Mouse (Mus musculus): Measurements from ENCODE around the gene C1qtnf12. TPM values are rescaled to one million over a fixed set of nuclear protein-coding genes. Genes with fewer than 3 reads are reported as not detected.
A peak's percentile ranks its signal among the peaks of the same experiment; 100 is the strongest.

Gene C1qtnf12
- total and polyA plus RNA-seq, 3 experiments: 1.8 to 2.9 TPM; not detected in 1

DNA sequence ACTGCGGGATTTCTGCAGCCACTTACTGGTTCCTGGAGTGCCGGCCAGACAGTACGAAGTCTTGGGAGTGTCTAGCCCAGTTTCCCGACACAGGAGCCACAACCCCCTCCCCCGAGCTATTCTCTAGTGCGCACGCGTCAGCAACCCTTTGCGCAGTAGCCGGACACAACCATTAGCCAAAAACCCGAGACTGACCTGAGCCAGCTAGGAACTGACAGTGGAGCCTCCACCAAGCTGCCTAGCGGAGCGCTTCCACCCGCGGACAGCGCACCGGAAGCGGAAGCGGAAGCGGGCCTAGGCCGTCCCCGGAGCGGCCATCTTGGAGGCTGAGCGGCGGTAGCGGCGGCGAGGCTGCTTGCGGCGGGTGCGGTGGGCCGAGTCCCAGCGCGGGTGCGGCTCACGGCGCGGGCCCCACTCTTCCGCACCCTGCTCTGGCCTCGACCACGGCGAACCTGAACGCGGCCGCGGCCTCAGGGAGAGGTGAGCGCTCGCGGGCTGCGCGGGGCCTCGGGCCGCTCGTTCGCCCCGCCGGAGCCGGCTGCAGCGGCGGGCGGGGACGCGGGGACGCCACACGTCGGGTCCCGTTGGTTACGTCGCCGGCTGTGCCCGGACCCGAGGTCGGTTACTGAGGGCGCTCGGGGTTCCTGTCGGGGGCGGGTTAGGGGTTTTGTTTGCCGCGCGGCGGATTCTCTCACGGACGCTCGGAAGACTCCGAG is 18.4 kb upstream of the C1qtnf12 start, which contains the start of gene Ube2j2 (continued):
- TF ChIP-seq UBTF (IDR thresholded peaks at IDR 0.05; ENCODE audit: borderline replicate concordance, insufficient read depth, low read depth, low read length): no peak
- no peak for TF ChIP-seq USF2 (IDR thresholded peaks at IDR 0.05; ENCODE audit: borderline replicate concordance in 1 of 2, insufficient read depth in 1 of 2, low read depth in 1 of 2, low read length in 2 of 2)
- TF ChIP-seq KAT2A (conservative IDR thresholded peaks at IDR 0.05; ENCODE audit: low read depth, low read length): peak; percentile 89
- peak; percentile 88 for TF ChIP-seq ZMIZ1 (IDR thresholded peaks at IDR 0.05; ENCODE audit: low read depth, low read length)
- no peak; the same call in 1 of the 2 replicates for TF ChIP-seq MYC (IDR thresholded peaks at IDR 0.05; ENCODE audit: low read depth, low read length)
- TF ChIP-seq ETS1 (IDR thresholded peaks at IDR 0.05; ENCODE audit: low read depth, low read length): peak; percentile 61; the same call in 1 of the 2 replicates
- TF ChIP-seq NELFE (IDR thresholded peaks at IDR 0.05; ENCODE audit: low read depth, low read length): peak; percentile 80
- TF ChIP-seq ZC3H11A (IDR thresholded peaks at IDR 0.05; ENCODE audit: low read depth, low read length): no peak
- 0 out of 2 replicates have a peak, but pooled peaks have one; percentile 5 for TF ChIP-seq ZNF384 (IDR thresholded peaks at IDR 0.05; ENCODE audit: low read depth, low read length)
- TF ChIP-seq POLR2A (IDR thresholded peaks at IDR 0.05; ENCODE audit: control insufficient read depth in 1 of 2, insufficient read depth in 1 of 2, low read depth in 1 of 2, low read length in 2 of 2, poor library complexity in 1 of 2): peak; percentile 67 to 87; a peak in 3 of 4 replicates

DNA sequence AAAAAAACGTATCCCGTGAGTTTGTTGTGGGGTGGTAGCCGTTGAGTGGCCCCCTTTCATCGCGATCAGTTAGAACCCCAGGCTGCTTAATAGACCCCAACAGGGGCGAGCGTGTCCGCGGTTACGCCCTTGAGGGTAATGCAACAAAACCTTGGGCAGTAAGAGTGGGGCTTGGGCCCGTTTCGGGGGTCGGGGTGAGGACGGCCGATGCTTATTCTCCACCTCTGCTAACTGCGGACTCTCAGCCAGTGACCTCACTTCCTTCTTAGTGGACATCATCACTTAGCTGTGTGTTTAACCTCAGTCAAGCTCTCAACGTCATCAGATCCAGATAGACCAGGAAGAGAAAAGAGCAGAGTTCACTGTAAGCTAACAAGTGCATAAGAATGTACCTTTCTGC is 17.8 kb upstream of the C1qtnf12 start:
- peaks cover 9 to 12% of the 10 kb centered on the region in 2 experiments for H3K36me3 ChIP-seq (ENCODE audit: control insufficient read depth in 1 of 2, insufficient read depth in 2 of 2, low read length in 2 of 2)
- H3K27me3 ChIP-seq (ENCODE audit: control insufficient read depth in 1 of 2, insufficient read depth in 2 of 2, low read length in 2 of 2): no peaks in the 10 kb centered on the region
- TF ChIP-seq GATA1 (IDR thresholded peaks at IDR 0.05; ENCODE audit: low read depth, low read length) (0 out of 2 replicates have a peak, but pooled peaks have one; percentile 32), POLR2AphosphoS5 (IDR thresholded peaks at IDR 0.05; ENCODE audit: borderline replicate concordance, low read depth, low read length) (no peak)
- peak overlapping the region; percentile 32 for H3K27ac ChIP-seq (ENCODE audit: control insufficient read depth, low read depth, low read length)
- H3K9me3 ChIP-seq (replicated peaks; ENCODE audit: insufficient read depth, low read length): no peaks in the 10 kb centered on the region
- DNase-seq (ENCODE audit: low read depth, low spot score): peak; percentile 52
- peaks cover 3 to 11% of the 10 kb centered on the region in 2 experiments; a peak in 2 of 4 replicates for H3K4me1 ChIP-seq (ENCODE audit: control insufficient read depth in 1 of 2, insufficient read depth in 2 of 2, low read length in 2 of 2)
- peak overlapping the region; percentile 82 to 88 for H3K4me3 ChIP-seq (ENCODE audit: control insufficient read depth in 1 of 2, insufficient read depth in 1 of 2, low read depth in 2 of 2, low read length in 2 of 2)
- H3K79me2 ChIP-seq (ENCODE audit: control insufficient read depth, insufficient read depth, low read length, poor library complexity): peaks cover 50% of the 10 kb centered on the region
- peak overlapping the region; percentile 94 for H3K9ac ChIP-seq (ENCODE audit: control insufficient read depth, low read depth, low read length, poor library complexity, severe bottlenecking)

DNA sequence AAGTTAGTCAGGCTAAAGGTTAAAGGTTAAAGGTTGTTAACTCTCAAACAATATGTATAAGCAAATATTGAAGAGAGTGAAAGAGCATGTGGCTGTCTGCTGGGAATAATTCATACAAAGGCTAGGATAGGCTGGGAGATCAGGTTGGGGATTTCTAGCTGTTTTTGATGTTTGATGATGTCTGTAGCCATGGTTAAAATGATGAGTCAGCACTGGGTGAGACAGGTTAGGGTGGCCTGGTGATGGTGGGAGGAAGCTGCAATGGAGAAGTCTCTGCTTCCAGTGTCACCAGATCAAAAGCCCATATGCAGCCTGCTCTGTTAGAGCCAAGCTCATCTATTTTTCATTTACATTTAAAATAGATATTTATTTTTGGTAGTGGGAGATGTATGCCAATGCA is 15.0 kb upstream of the C1qtnf12 start:
- Histone ChIP-seq H3K4me1 (ENCODE audit: control insufficient read depth in 1 of 2, insufficient read depth in 2 of 2, low read length in 2 of 2) (peaks cover 3 to 11% of the 10 kb centered on the region in 2 experiments; a peak in 2 of 4 replicates), H3K4me3 (ENCODE audit: control insufficient read depth in 1 of 2, insufficient read depth in 1 of 2, low read depth in 2 of 2, low read length in 2 of 2) (no peak overlapping the region), H3K9ac (ENCODE audit: control insufficient read depth, low read depth, low read length, poor library complexity, severe bottlenecking) (no peak overlapping the region), H3K79me2 (ENCODE audit: control insufficient read depth, insufficient read depth, low read length, poor library complexity) (peaks cover 52% of the 10 kb centered on the region), H3K27ac (ENCODE audit: control insufficient read depth, low read depth, low read length) (no peak overlapping the region), H3K36me3 (ENCODE audit: control insufficient read depth in 1 of 2, insufficient read depth in 2 of 2, low read length in 2 of 2) (peaks cover 12 to 25% of the 10 kb centered on the region in 2 experiments), H3K9me3 (replicated peaks; ENCODE audit: insufficient read depth, low read length) (no peaks in the 10 kb centered on the region), H3K27me3 (ENCODE audit: control insufficient read depth in 1 of 2, insufficient read depth in 2 of 2, low read length in 2 of 2) (no peaks in the 10 kb centered on the region)
- TF ChIP-seq CHD2 (IDR thresholded peaks at IDR 0.05; ENCODE audit: low read length) (no peak), USF1 (IDR thresholded peaks at IDR 0.05; ENCODE audit: low read depth, low read length) (no peak), HCFC1 (IDR thresholded peaks at IDR 0.05; ENCODE audit: low read depth, low read length) (no peak), MYC (IDR thresholded peaks at IDR 0.05; ENCODE audit: low read depth, low read length) (no peak), GATA1 (IDR thresholded peaks at IDR 0.05; ENCODE audit: low read depth, low read length) (no peak), POLR2A (IDR thresholded peaks at IDR 0.05; ENCODE audit: control insufficient read depth in 1 of 2, insufficient read depth in 1 of 2, low read depth in 1 of 2, low read length in 2 of 2, poor library complexity in 1 of 2) (no peak), UBTF (IDR thresholded peaks at IDR 0.05; ENCODE audit: borderline replicate concordance, insufficient read depth, low read depth, low read length) (no peak), TCF12 (IDR thresholded peaks at IDR 0.05; ENCODE audit: low read depth, low read length) (no peak), SMC3 (IDR thresholded peaks at IDR 0.05; ENCODE audit: low read depth, low read length) (no peak), MXI1 (IDR thresholded peaks at IDR 0.05; ENCODE audit: low read depth, low read length) (no peak), CHD1 (IDR thresholded peaks at IDR 0.05; ENCODE audit: low read depth, low read length) (no peak), ELF1 (IDR thresholded peaks at IDR 0.05; ENCODE audit: low read depth, low read length) (no peak), E2F4 (IDR thresholded peaks at IDR 0.05; ENCODE audit: borderline replicate concordance, low read depth, low read length) (no peak), TAL1 (IDR thresholded peaks at IDR 0.05; ENCODE audit: low read length) (no peak), RCOR1 (IDR thresholded peaks at IDR 0.05; ENCODE audit: low read depth, low read length) (no peak), USF2 (IDR thresholded peaks at IDR 0.05; ENCODE audit: borderline replicate concordance in 1 of 2, insufficient read depth in 1 of 2, low read depth in 1 of 2, low read length in 2 of 2) (no peak)
- no peak for DNase-seq (ENCODE audit: low read depth, low spot score)

Measured in MEL (cell line).